Mouse (Mus musculus) erythroblast, embryonic 14.5 days (primary cell): ENCODE measurements around the gene Arhgap44. TPM values are rescaled to one million over a fixed set of nuclear protein-coding genes. Genes with fewer than 3 reads are reported as not detected.

Source experiments
- H3K27me3 ChIP-seq: 2 replicates; pipeline ENCODE4 v1.6.1; 2012; ENCODE audit warnings: inconsistent platforms; ENCODE audit not compliant: control insufficient read depth
- H3K36me3 ChIP-seq: 2 replicates; pipeline ENCODE4 v1.6.1; 2012; ENCODE audit warnings: mild to moderate bottlenecking, inconsistent platforms; ENCODE audit not compliant: control insufficient read depth
- H3K4me1 ChIP-seq: 2 replicates; pipeline ENCODE4 v1.6.1; 2012; ENCODE audit warnings: inconsistent platforms; ENCODE audit not compliant: control insufficient read depth
- H3K4me3 ChIP-seq: replicated peaks from 2 replicates; pipeline ENCODE3; 2012; ENCODE audit warnings: moderate library complexity, mild to moderate bottlenecking, inconsistent platforms
- H3K9me3 ChIP-seq: 2 replicates; pipeline ENCODE4 v1.6.1; 2012; ENCODE audit warnings: low read length, inconsistent platforms, mixed read lengths; ENCODE audit not compliant: control insufficient read depth
- GATA1 ChIP-seq: IDR thresholded peaks from 2 replicates; pipeline ENCODE4 v1.6.1; 2012; ENCODE audit warnings: low read length, inconsistent platforms, mixed read lengths
- TAL1 ChIP-seq: IDR thresholded peaks from 3 replicates; pipeline ENCODE4 v1.6.1; 2012; ENCODE audit warnings: low read length, inconsistent platforms, mixed read lengths
- polyA plus RNA-seq: library from polyadenylated mRNA; stranded (reverse); fragments of >175 nt; gene quantifications from 2 replicates; pipeline ENCODE4 v1.2.3, GENCODE M21; 2012

Arhgap44 gene
- polyA plus RNA-seq, 1 experiment: not detected

DNA sequence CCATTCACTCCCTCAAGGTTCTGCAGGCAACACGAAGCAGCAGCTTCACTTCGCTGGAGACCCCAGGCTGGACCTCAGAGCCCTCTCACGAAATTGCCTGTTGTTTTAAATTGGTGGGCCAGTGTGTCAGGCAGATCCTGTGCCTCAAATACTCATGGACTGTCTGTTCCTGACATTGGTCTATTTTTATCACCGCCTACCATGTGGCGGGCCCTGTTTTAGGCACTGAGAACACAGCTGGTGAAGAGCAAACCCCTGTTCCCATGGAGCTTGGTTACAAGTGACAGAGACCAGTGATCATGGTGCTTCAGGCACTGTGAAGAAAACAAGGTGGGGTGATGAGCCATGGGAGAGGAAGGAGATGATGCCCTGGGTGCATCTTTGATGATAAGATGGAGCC, 93.2 kb downstream of the Arhgap44 start:
- no peak for TF ChIP-seq GATA1
- no peak for TF ChIP-seq TAL1
- no peak overlapping the region for H3K4me3 ChIP-seq
- H3K9me3 ChIP-seq: no peaks in the 10 kb centered on the region
- no peaks in the 10 kb centered on the region for H3K4me1 ChIP-seq
- H3K27me3 ChIP-seq: no peaks in the 10 kb centered on the region
- H3K36me3 ChIP-seq: no peaks in the 10 kb centered on the region

DNA sequence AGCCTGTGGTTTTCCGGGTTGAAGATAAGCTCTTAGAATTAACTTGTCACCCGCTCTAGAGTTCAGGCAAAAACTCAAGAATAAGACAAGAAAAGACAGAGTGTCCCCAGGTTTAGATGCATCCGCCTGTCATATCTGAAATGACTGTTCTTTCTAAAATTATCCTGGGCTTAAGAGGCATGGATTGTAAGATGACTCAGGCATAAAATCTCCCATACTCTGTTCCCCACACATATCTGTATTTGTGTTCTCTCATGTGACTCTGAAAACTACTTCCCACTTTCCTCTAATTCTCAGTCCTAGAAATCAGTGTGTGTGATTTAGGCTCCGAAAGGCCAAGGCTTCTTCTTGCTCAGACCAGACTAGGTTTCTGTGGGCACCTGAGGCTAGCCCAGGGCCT, 93.7 kb downstream of the Arhgap44 start:
- Histone ChIP-seq H3K4me1 (no peaks in the 10 kb centered on the region), H3K36me3 (no peaks in the 10 kb centered on the region), H3K27me3 (no peaks in the 10 kb centered on the region), H3K9me3 (no peaks in the 10 kb centered on the region), H3K4me3 (no peak overlapping the region)
- TF ChIP-seq GATA1 (no peak), TAL1 (no peak)

DNA sequence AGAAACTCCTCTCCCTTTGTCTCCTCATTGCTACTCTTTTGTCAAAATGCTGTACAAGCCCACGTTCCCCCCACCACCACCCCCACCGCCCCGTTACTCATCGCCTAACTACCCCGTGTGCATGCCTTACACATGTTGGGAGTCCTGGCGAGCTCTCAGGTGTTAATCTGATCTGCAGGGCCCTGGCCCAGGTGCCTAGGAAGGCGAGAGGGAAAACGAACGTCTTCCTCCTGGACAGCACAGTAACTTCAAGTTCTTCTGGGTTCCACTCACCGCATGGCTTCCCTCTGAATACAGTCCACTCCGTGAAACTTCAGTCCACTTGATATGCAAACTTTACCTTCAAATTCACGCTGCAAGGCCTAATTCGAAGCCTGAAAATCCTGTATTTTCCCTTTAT, 97.6 kb downstream of the Arhgap44 start:
- no peak for TF ChIP-seq GATA1
- TF ChIP-seq TAL1: no peak
- Histone ChIP-seq H3K36me3 (no peaks in the 10 kb centered on the region), H3K27me3 (no peaks in the 10 kb centered on the region), H3K9me3 (no peaks in the 10 kb centered on the region), H3K4me1 (no peaks in the 10 kb centered on the region), H3K4me3 (no peak overlapping the region)

DNA sequence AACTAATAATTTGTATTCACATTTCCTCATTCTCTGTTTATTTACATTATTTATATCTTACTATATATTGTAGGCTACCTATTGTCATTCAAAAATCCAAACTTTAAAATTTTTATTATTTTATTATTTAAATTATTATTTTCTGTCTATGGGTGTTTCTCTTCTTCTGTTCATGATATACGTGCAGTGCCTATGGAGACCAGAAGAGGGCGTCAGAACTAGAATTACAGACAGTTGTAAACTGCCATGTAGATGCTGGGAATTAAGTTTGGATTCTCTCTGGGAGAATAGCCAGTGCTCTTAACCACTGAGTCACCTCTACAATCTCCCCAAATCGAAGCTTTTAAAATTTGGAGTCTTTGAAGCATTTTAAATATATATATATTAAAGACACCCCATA, 101.3 kb downstream of the Arhgap44 start:
- Histone ChIP-seq H3K27me3 (no peaks in the 10 kb centered on the region), H3K4me1 (no peaks in the 10 kb centered on the region), H3K9me3 (no peaks in the 10 kb centered on the region), H3K36me3 (no peaks in the 10 kb centered on the region), H3K4me3 (no peak overlapping the region)
- no peak for TF ChIP-seq GATA1
- no peak for TF ChIP-seq TAL1

DNA sequence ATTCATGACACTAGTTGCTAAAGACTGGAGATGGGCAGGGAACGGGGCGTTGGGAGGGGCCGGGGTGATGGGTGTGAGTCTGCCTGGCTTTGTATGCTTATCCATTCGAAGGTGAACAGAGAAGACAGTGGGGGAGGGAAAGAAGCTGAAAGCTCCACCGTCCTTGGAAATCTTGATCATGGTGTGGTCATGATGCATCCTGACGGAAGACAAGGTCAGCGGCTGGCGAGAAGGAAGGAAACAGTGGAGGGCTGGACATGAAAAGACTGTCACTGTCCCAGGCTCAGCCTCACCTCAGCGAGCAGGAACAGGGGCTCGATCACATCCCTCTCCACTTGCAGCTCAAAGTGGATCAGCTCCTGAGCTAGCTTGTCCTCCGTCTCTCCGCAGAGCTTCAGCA, 103.2 kb downstream of the Arhgap44 start:
- no peak overlapping the region for H3K4me3 ChIP-seq
- no peaks in the 10 kb centered on the region for H3K4me1 ChIP-seq
- H3K27me3 ChIP-seq: no peaks in the 10 kb centered on the region
- no peaks in the 10 kb centered on the region for H3K9me3 ChIP-seq
- H3K36me3 ChIP-seq: no peaks in the 10 kb centered on the region
- TF ChIP-seq TAL1 (no peak), GATA1 (no peak)

DNA sequence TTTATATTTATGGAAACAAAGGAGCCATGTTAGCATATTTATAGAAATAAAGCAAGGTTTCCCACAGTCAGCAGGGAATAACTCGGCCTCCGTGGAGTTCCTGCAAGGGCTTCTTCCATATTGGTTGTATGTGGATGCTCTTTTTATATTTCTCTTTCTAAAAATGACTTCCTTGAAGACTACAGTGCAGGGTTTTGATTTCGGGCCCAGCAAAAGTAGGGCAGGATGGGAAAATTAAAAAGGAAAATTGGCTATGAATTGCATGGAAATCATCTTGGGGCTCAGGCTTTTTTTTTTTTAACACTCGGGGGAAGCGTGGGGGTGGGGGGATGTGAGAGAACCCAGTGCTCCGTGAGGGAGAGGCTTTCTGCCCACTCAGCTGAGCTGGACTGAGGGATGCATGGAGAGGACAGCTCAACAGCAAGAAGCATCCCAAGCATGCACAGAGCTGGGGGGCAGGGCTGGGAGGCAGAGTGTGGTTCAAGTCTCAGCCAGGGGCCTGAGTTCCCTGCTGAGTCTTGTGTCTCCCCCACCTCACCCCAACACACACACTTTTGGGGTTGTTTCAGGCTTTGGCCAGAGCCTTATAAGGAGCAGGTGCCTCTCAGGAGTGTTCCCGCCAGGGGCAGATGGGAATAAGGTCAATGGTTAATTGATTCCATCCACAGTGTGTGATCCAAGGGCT, 104.4 kb downstream of the Arhgap44 start:
- TF ChIP-seq GATA1: no peak
- no peak for TF ChIP-seq TAL1
- Histone ChIP-seq H3K9me3 (no peaks in the 10 kb centered on the region), H3K4me1 (no peaks in the 10 kb centered on the region), H3K36me3 (no peaks in the 10 kb centered on the region), H3K27me3 (no peaks in the 10 kb centered on the region), H3K4me3 (no peak overlapping the region)

DNA sequence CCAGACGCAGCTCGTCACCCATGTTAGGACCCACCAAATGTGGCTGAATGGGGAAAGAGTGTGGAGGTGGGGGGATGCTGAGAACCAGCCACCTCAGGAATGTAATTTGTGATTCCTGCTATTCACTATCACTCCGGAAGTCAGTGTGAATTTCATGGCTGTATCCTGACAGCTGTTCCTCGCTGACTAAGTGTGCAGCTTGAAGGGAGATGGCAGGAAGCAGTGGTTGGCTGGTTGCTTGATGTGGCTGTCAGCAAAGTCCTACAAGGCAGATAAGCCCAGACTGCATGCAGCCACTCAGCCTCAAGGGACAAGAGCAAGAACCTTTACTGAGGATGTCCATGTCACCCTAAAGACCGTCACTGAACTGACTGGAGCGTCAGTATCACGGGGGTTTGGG, 107.2 kb downstream of the Arhgap44 start:
- Histone ChIP-seq H3K27me3 (no peaks in the 10 kb centered on the region), H3K4me1 (no peaks in the 10 kb centered on the region), H3K9me3 (no peaks in the 10 kb centered on the region), H3K36me3 (no peaks in the 10 kb centered on the region), H3K4me3 (no peak overlapping the region)
- TF ChIP-seq GATA1: no peak
- TF ChIP-seq TAL1: no peak

DNA sequence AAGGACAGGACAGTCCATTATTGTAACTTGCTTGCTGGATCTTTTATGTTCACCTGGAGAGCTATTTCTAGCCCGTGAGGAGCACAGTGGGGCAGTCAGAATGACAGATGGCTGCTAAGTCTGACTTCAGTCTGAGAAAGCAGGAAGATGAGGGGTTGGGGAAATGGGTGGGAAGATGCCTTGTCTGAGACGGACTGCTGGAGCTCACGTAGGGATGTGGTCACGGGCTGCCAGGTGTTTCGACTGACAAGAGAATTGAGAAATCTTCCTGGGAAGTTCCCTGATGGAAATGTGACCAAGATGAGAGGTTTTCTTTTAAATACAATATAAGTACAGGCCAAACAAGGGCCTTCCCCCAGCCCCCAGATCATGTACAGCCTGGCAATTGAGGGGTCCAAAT, 108.5 kb downstream of the Arhgap44 start:
- H3K36me3 ChIP-seq: no peaks in the 10 kb centered on the region
- no peak overlapping the region for H3K4me3 ChIP-seq
- no peaks in the 10 kb centered on the region for H3K27me3 ChIP-seq
- no peak for TF ChIP-seq GATA1
- no peak for TF ChIP-seq TAL1
- no peaks in the 10 kb centered on the region for H3K9me3 ChIP-seq
- H3K4me1 ChIP-seq: no peaks in the 10 kb centered on the region

DNA sequence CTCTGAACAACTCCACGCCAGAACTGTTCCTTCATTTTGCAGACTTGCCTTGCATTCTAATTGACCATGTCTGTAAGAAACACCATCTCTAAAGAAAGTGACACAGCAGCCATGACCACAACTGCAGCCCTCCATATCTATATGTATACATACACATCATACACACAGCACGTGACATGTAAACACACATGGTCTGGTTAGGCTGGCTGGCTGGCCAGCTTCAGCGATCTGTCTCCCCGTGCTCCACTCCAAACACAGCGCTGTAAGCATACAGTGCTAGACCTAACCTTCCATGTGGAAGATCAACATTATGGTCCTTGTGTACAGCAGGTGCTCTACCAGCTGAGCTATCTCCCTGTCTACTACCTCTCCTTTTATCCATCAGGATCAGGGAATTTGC, 111.9 kb downstream of the Arhgap44 start:
- no peaks in the 10 kb centered on the region for H3K36me3 ChIP-seq
- no peak overlapping the region for H3K4me3 ChIP-seq
- H3K4me1 ChIP-seq: no peaks in the 10 kb centered on the region
- H3K9me3 ChIP-seq: no peaks in the 10 kb centered on the region
- no peaks in the 10 kb centered on the region for H3K27me3 ChIP-seq
- TF ChIP-seq GATA1: no peak
- TF ChIP-seq TAL1: no peak

DNA sequence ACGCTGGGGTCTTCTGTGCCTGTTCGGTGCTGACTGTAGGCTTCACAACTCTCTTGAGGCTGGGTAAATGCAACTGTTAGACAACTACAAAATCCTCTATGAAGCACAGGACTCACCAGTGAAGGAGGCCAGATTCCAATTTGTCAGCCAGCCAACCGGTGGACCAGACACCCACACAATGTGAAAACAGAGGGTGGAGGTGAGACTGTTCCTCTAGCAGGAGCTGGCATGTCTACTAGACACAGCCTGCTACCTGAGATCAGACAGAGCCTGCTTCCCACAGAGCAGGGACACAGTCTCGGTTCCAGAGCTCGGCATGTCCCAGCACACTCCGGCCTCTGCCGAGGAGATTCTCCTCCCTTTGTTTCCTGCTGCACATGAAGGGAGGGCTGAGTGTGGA, 113.7 kb downstream of the Arhgap44 start:
- Histone ChIP-seq H3K9me3 (no peaks in the 10 kb centered on the region), H3K27me3 (no peaks in the 10 kb centered on the region), H3K4me3 (no peak overlapping the region), H3K36me3 (no peaks in the 10 kb centered on the region), H3K4me1 (no peaks in the 10 kb centered on the region)
- no peak for TF ChIP-seq TAL1
- TF ChIP-seq GATA1: no peak
